20 mouse cellular contexts compared by ENCODE assay signal in genomic region chr5:143602051-143602450, GRCm38 (mm10). TPM values are rescaled to one million over a fixed set of nuclear protein-coding genes. Genes with fewer than 3 reads are reported as not detected.
A peak's percentile ranks its signal among the peaks of the same experiment; 100 is the strongest.
DNase-seq lines count a peak whose midpoint lies in the region; ATAC-seq and TF ChIP-seq lines count a peak whose summit lies in the region.
"Had no signal": no experiment of that assay in that cellular context is flagged by ENCODE, and none has a peak within 500 bp of the region (broad histone marks: within the 10 kb centered on the region; RNA-seq: fewer than 3 reads in every experiment).

No protein-coding gene starts in this region.

- peak overlapping the region; percentile 7; the same call in 1 of the 2 replicates for H3K4me2 ChIP-seq in CH12.LX (ENCODE audit: insufficient read depth, low read depth, poor library complexity, severe bottlenecking)
- no peak overlapping the region for H3K4me2 ChIP-seq in forebrain, embryonic 16.5 days (ENCODE audit: low read length)
- H3K4me2 ChIP-seq: hindbrain, embryonic 15.5 days; intestine, embryonic 15.5 days; liver, embryonic 15.5 days; midbrain, embryonic 12.5 days; neural tube, embryonic 13.5 days had no signal

- no peaks in the 10 kb centered on the region for H3K79me2 ChIP-seq in CH12.LX (replicated peaks; ENCODE audit: control insufficient read depth, extremely low read depth, insufficient read depth, poor library complexity, severe bottlenecking)

- no peak overlapping the region for H3K27ac ChIP-seq in kidney, adult 2 months (ENCODE audit: insufficient read depth, low read depth, low read length)
- no peak overlapping the region for H3K27ac ChIP-seq in CH12.LX (ENCODE audit: insufficient read depth, low read depth)
- H3K27ac ChIP-seq in forebrain, embryonic 16.5 days (ENCODE audit: low read length) = no peak overlapping the region
- H3K27ac ChIP-seq: hindbrain, embryonic 15.5 days; intestine, embryonic 15.5 days; liver, embryonic 15.5 days; macrophage; midbrain, embryonic 12.5 days; neural tube, embryonic 13.5 days had no signal

- 0 out of 2 replicates have a peak, but pooled peaks have one; percentile 28 for ATAC-seq in erythroblast, adult 5-6 weeks (replicated peaks; ENCODE audit: low FRiP score, poor library complexity, severe bottlenecking)
- ATAC-seq in forebrain, embryonic 16.5 days = no peak
- ATAC-seq: intestine, embryonic 15.5 days had no signal

- TF ChIP-seq POLR2A in kidney, adult 2 months (IDR thresholded peaks at IDR 0.05; ENCODE audit: low read depth, low read length) = no peak
- no peak for TF ChIP-seq POLR2A in CH12.LX (IDR thresholded peaks at IDR 0.05; ENCODE audit: low read depth, low read length)

- dilution Hi-C loops in CH12.LX (cut with MboI; ENCODE audit: extremely low pct_ligation_motif_present, extremely low pct_unique_long_range_greater_than_20kb, low sequenced_read_pairs) = no loop called here

- no peak for TF ChIP-seq RAD21 in CH12.LX (IDR thresholded peaks at IDR 0.05; ENCODE audit: low read depth, low read length)

- TF ChIP-seq EP300 in CH12.LX (IDR thresholded peaks at IDR 0.05; ENCODE audit: low read length) = no peak

- H3K4me3 ChIP-seq in kidney, adult 2 months (ENCODE audit: insufficient read depth, low read depth, low read length) = no peak overlapping the region
- no peak overlapping the region for H3K4me3 ChIP-seq in CH12.LX (replicated peaks in 1 of 3; ENCODE audit: low read depth in 2 of 3, low read length in 2 of 3, poor library complexity in 1 of 3)
- no peak overlapping the region for H3K4me3 ChIP-seq in forebrain, embryonic 16.5 days (replicated peaks; ENCODE audit: low read length)
- H3K4me3 ChIP-seq: hindbrain, embryonic 15.5 days; intestine, embryonic 15.5 days; liver, embryonic 15.5 days; midbrain, embryonic 12.5 days; neural tube, embryonic 13.5 days had no signal

- no peaks in the 10 kb centered on the region for H3K36me3 ChIP-seq in kidney, adult 2 months (ENCODE audit: control insufficient read depth, insufficient read depth, low read length)
- H3K36me3 ChIP-seq in CH12.LX (replicated peaks in 1 of 2; ENCODE audit: control insufficient read depth in 1 of 2, insufficient read depth in 1 of 2, low read length in 1 of 2) = no peaks in the 10 kb centered on the region
- no peaks in the 10 kb centered on the region for H3K36me3 ChIP-seq in forebrain, embryonic 16.5 days (ENCODE audit: control insufficient read depth, insufficient read depth)
- H3K36me3 ChIP-seq: hindbrain, embryonic 15.5 days; intestine, embryonic 15.5 days; liver, embryonic 15.5 days; midbrain, embryonic 12.5 days; neural tube, embryonic 13.5 days had no signal

- in situ Hi-C loops in CH12.LX (cut with MboI; ENCODE audit: low pct_ligation_motif_present, low pct_unique_long_range_greater_than_20kb, low sequenced_read_pairs) = no loop called here

- DNase-seq in adrenal gland, adult 2 months = peak; percentile 70
- no peak for DNase-seq in adrenal gland, adult 18-20 months (ENCODE audit: low spot score in 2 of 2)
- peak; percentile 21 for DNase-seq in kidney, adult 2 months
- DNase-seq in kidney, adult 8-10 months = no peak
- no peak for DNase-seq in CH12.LX (ENCODE audit: extremely low read depth)
- DNase-seq: cerebellum, adult 8-10 months; heart, adult 11 months; heart, postnatal 36 days; layer of hippocampus, postnatal 36 days; right cerebral cortex, postnatal 14 days; spleen, adult 18-20 months; thymus, postnatal 25 days had no signal

- no peak for TF ChIP-seq CTCF in kidney, adult 2 months (conservative IDR thresholded peaks at IDR 0.05; ENCODE audit: insufficient read depth, insufficient read length, low read depth, low read length)
- TF ChIP-seq CTCF in CH12.LX (conservative IDR thresholded peaks at IDR 0.05 in 1 of 2, IDR thresholded peaks at IDR 0.05 in 1 of 2; ENCODE audit: low read depth in 2 of 2, low read length in 2 of 2) = no peak

- H3K27me3 ChIP-seq in kidney, adult 2 months (replicated peaks; ENCODE audit: control insufficient read depth, insufficient read depth, low read length) = no peaks in the 10 kb centered on the region
- no peaks in the 10 kb centered on the region for H3K27me3 ChIP-seq in CH12.LX (replicated peaks)
- no peaks in the 10 kb centered on the region for H3K27me3 ChIP-seq in forebrain, embryonic 16.5 days (replicated peaks; ENCODE audit: control insufficient read depth, insufficient read depth, low read length)
- H3K27me3 ChIP-seq: hindbrain, embryonic 15.5 days; intestine, embryonic 15.5 days; midbrain, embryonic 12.5 days; neural tube, embryonic 13.5 days had no signal

- H3K9ac ChIP-seq in CH12.LX (ENCODE audit: insufficient read depth, low read depth) = no peak overlapping the region
- H3K9ac ChIP-seq in forebrain, embryonic 16.5 days (replicated peaks; ENCODE audit: low read depth, low read length) = no peak overlapping the region
- H3K9ac ChIP-seq: hindbrain, embryonic 15.5 days; intestine, embryonic 15.5 days; liver, embryonic 15.5 days; midbrain, embryonic 12.5 days; neural tube, embryonic 13.5 days had no signal

- H3K9me3 ChIP-seq in CH12.LX (replicated peaks; ENCODE audit: low read length) = no peaks in the 10 kb centered on the region
- H3K9me3 ChIP-seq in forebrain, embryonic 16.5 days (ENCODE audit: control insufficient read depth, low read length) = no peaks in the 10 kb centered on the region
- H3K9me3 ChIP-seq: hindbrain, embryonic 15.5 days; intestine, embryonic 15.5 days; liver, embryonic 15.5 days; midbrain, embryonic 12.5 days had no signal

- no peaks in the 10 kb centered on the region for H3K4me1 ChIP-seq in kidney, adult 2 months (ENCODE audit: control insufficient read depth, insufficient read depth, low read length)
- H3K4me1 ChIP-seq in CH12.LX (ENCODE audit: control insufficient read depth in 1 of 2, insufficient read depth in 2 of 2) = peaks cover 5 to 21% of the 10 kb centered on the region in 2 experiments; a peak in 3 of 4 replicates
- H3K4me1 ChIP-seq in forebrain, embryonic 16.5 days (replicated peaks; ENCODE audit: control insufficient read depth, insufficient read depth, low read length) = no peaks in the 10 kb centered on the region
- H3K4me1 ChIP-seq: hindbrain, embryonic 15.5 days; intestine, embryonic 15.5 days; liver, embryonic 15.5 days; midbrain, embryonic 12.5 days; neural tube, embryonic 13.5 days had no signal

- 29% methylated on average over 10 of the region's 10 CpGs for WGBS in kidney, adult 2 months
- 68% methylated on average over 10 of the region's 10 CpGs for WGBS in forebrain, embryonic 16.5 days

TF ChIP-seq in CH12.LX, 34 proteins besides CTCF, POLR2A, EP300 and RAD21:
- TF ChIP-seq E2F4 (IDR thresholded peaks at IDR 0.05; ENCODE audit: insufficient replicate concordance, low read depth, low read length) = no peak
- TF ChIP-seq CHD2 (IDR thresholded peaks at IDR 0.05; ENCODE audit: low read length) = no peak
- no peak for TF ChIP-seq ZKSCAN1 (IDR thresholded peaks at IDR 0.05; ENCODE audit: borderline replicate concordance, low read depth, low read length)
- peak; percentile 59; the same call in 1 of the 2 replicates for TF ChIP-seq MAX (IDR thresholded peaks at IDR 0.05; ENCODE audit: low read length)
- no peak for TF ChIP-seq SMC3 (IDR thresholded peaks at IDR 0.05; ENCODE audit: low read depth, low read length)
- peak; percentile 42; the same call in 1 of the 2 replicates for TF ChIP-seq USF1 (IDR thresholded peaks at IDR 0.05; ENCODE audit: low read depth, low read length)
- TF ChIP-seq JUN (IDR thresholded peaks at IDR 0.05; ENCODE audit: insufficient read depth, low read depth, low read length) = no peak
- TF ChIP-seq PAX5 (IDR thresholded peaks at IDR 0.05; ENCODE audit: low read length) = no peak
- peak; percentile 71 for TF ChIP-seq BHLHE40 (IDR thresholded peaks at IDR 0.05; ENCODE audit: low read depth, low read length)
- TF ChIP-seq ETS1 (conservative IDR thresholded peaks at IDR 0.05; ENCODE audit: low read depth, low read length) = no peak
- TF ChIP-seq ELF1 (IDR thresholded peaks at IDR 0.05; ENCODE audit: low read depth, low read length) = no peak
- TF ChIP-seq JUND (conservative IDR thresholded peaks at IDR 0.05; ENCODE audit: low read depth, low read length) = no peak
- TF ChIP-seq HCFC1 (IDR thresholded peaks at IDR 0.05; ENCODE audit: low read depth, low read length) = no peak
- no peak for TF ChIP-seq CHD1 (IDR thresholded peaks at IDR 0.05; ENCODE audit: low read depth, low read length)
- TF ChIP-seq MAZ (IDR thresholded peaks at IDR 0.05; ENCODE audit: low read depth, low read length) = no peak
- TF ChIP-seq UBTF (IDR thresholded peaks at IDR 0.05; ENCODE audit: low read depth, low read length) = no peak
- no peak for TF ChIP-seq ZC3H11A (IDR thresholded peaks at IDR 0.05; ENCODE audit: low read depth, low read length)
- TF ChIP-seq POLR2AphosphoS2 (IDR thresholded peaks at IDR 0.05; ENCODE audit: low read depth, low read length) = no peak
- TF ChIP-seq TBP (conservative IDR thresholded peaks at IDR 0.05; ENCODE audit: low read depth, low read length) = no peak
- no peak for TF ChIP-seq MXI1 (IDR thresholded peaks at IDR 0.05; ENCODE audit: low read depth, low read length)

RNA-seq across cellular contexts. Expression of gene Cyth3, which starts 20.2 kb away (rescaled TPM):
- total RNA-seq in adrenal gland, adult 2 months (2021) = 100 to 1,000 TPM; 119 to 164 TPM
- polyA plus RNA-seq in adrenal gland, adult 2 months (2012; rRNA removed) = 61.7 and 78.7 TPM in 2 replicates
- total RNA-seq in adrenal gland, adult 18-20 months (2021) = 100 to 1,000 TPM in 1 of 2 experiments, 10 to 100 TPM in 1; 81.9 to 153 TPM
- polyA plus RNA-seq in kidney, adult 2 months (2012; rRNA removed) = 22.8 and 25.0 TPM in 2 replicates
- 3.3 and 3.4 TPM in 2 replicates for total RNA-seq in CH12.LX (2012; rRNA removed)
- total RNA-seq in CH12.LX (2014; rRNA removed) = 4.8 and 5.9 TPM in 2 replicates
- polyA plus RNA-seq in CH12.LX (2012; ENCODE audit: insufficient read length, low read depth) = 5.4 and 5.6 TPM in 2 replicates
- total RNA-seq in erythroblast, adult 5-6 weeks (2015; ENCODE audit: low replicate concordance) = 105 and 106 TPM in 2 replicates
- total RNA-seq in erythroblast, adult 5-6 weeks (2017; ENCODE audit: low replicate concordance) = 145 and 205 TPM in 2 replicates
- 48.8 and 51.9 TPM in 2 replicates for polyA plus RNA-seq in forebrain, embryonic 16.5 days (2015; fragmentation: Nextera tagmentation; extraction: Ambion mirVana)

Comparison
In these comparisons a context has a peak if more than half of its experiments do, and no peak if none do; other contexts are left out.
1. DNase-seq: peak in adrenal gland, adult 2 months (single experiment) and kidney, adult 2 months (single experiment); none in adrenal gland, adult 18-20 months (0 of 2), kidney, adult 8-10 months (0 of 2) and CH12.LX (single experiment).
2. RNA of gene Cyth3, which starts 20.2 kb away (total RNA-seq): 119 to 164 TPM in adrenal gland, adult 2 months, 81.9 to 153 TPM in adrenal gland, adult 18-20 months and 105 to 205 TPM in erythroblast, adult 5-6 weeks; 3.3 to 5.9 TPM in CH12.LX; every median in the first group is over 10 times any median in the second.